Mouse (Mus musculus) CH12.LX (cell line): Measurements from ENCODE around the gene Grm7. TPM values are rescaled to one million over a fixed set of nuclear protein-coding genes. Genes with fewer than 3 reads are reported as not detected.

Experiments used
- DNase-seq: peaks from one replicate; pipeline ENCODE4 v3.0.0-alpha.2; 2013; ENCODE audit errors: extremely low read depth
- H3K27ac ChIP-seq: 2 replicates; pipeline ENCODE4 v1.5.1; 2012; ENCODE audit warnings: low read depth, mild to moderate bottlenecking, control low read depth, moderate library complexity; ENCODE audit not compliant: insufficient read depth
- H3K27me3 ChIP-seq: replicated peaks from 2 replicates; pipeline ENCODE3; 2012; ENCODE audit warnings: inconsistent platforms
- H3K36me3 ChIP-seq, 2 experiments: replicated peaks in 1 of 2; 2 replicates each; pipeline versions ENCODE3 to v1.6.1; 2012; ENCODE audit warnings: inconsistent platforms in 1 of 2, low read length in 1 of 2, mild to moderate bottlenecking in 1 of 2, mixed read lengths in 1 of 2, moderate library complexity in 1 of 2; ENCODE audit not compliant: control insufficient read depth in 1 of 2, insufficient read depth in 1 of 2
- H3K4me1 ChIP-seq, 2 experiments: 2 replicates each; pipeline ENCODE4 v1.6.1; 2012; ENCODE audit warnings: inconsistent platforms in 1 of 2, moderate library complexity in 1 of 2; ENCODE audit not compliant: insufficient read depth in 2 of 2, control insufficient read depth in 1 of 2
- H3K4me2 ChIP-seq: 2 replicates; pipeline ENCODE4 v1.6.1; 2012; ENCODE audit warnings: low read depth, mild to moderate bottlenecking, control low read depth; ENCODE audit not compliant: poor library complexity, insufficient read depth, severe bottlenecking
- H3K4me3 ChIP-seq, 3 experiments: fragments of 150-350 bp in 1 of 3; sonication (generic) in 1 of 3; replicated peaks in 1 of 3; 2 replicates each; pipeline versions ENCODE3 to v1.5.1; 2011 to 2012; ENCODE audit warnings: low read depth in 2 of 3, low read length in 2 of 3, mild to moderate bottlenecking in 2 of 3, moderate library complexity in 2 of 3, control low read depth in 1 of 3, improper control_type of control experiment in 1 of 3, inconsistent platforms in 1 of 3, mixed read lengths in 1 of 3; ENCODE audit not compliant: poor library complexity in 1 of 3
- H3K79me2 ChIP-seq: replicated peaks from 2 replicates; pipeline ENCODE4 v1.6.1; 2012; ENCODE audit warnings: mild to moderate bottlenecking, moderate library complexity; ENCODE audit not compliant: control insufficient read depth, poor library complexity, insufficient read depth, severe bottlenecking; ENCODE audit errors: extremely low read depth
- H3K9ac ChIP-seq: 2 replicates; pipeline ENCODE4 v1.6.1; 2012; ENCODE audit warnings: low read depth, mild to moderate bottlenecking, control low read depth, moderate library complexity; ENCODE audit not compliant: insufficient read depth
- H3K9me3 ChIP-seq: replicated peaks from 2 replicates; pipeline ENCODE3; 2012; ENCODE audit warnings: low read length, inconsistent platforms, mixed read lengths
- BHLHE40 ChIP-seq: IDR thresholded peaks from 2 replicates; pipeline ENCODE4 v1.6.1; 2011; ENCODE audit warnings: mild to moderate bottlenecking, low read depth, low read length, improper control_type of control experiment
- CHD1 ChIP-seq: IDR thresholded peaks from 2 replicates; pipeline ENCODE4 v1.6.1; 2012; ENCODE audit warnings: low read depth, low read length, improper control_type of control experiment, inconsistent platforms
- CHD2 ChIP-seq: IDR thresholded peaks from 2 replicates; pipeline ENCODE4 v1.6.1; 2011; ENCODE audit warnings: low read length, improper control_type of control experiment
- EP300 ChIP-seq: IDR thresholded peaks from 2 replicates; pipeline ENCODE4 v1.6.1; 2011; ENCODE audit warnings: low read length, improper control_type of control experiment
- HCFC1 ChIP-seq: IDR thresholded peaks from 2 replicates; pipeline ENCODE4 v1.6.1; 2012; ENCODE audit warnings: low read depth, mild to moderate bottlenecking, inconsistent platforms, low read length, improper control_type of control experiment
- IRF4 ChIP-seq: IDR thresholded peaks from 2 replicates; pipeline ENCODE4 v1.6.1; 2014; ENCODE audit warnings: low read depth, mild to moderate bottlenecking, inconsistent platforms, low read length, improper control_type of control experiment
- JUND ChIP-seq: conservative IDR thresholded peaks from 2 replicates; pipeline ENCODE4 v1.6.1; 2011; ENCODE audit warnings: low read depth, low read length, improper control_type of control experiment
- KAT2A ChIP-seq: IDR thresholded peaks from 2 replicates; pipeline ENCODE4 v1.6.1; 2012; ENCODE audit warnings: low read length, improper control_type of control experiment, inconsistent platforms; ENCODE audit not compliant: insufficient replicate concordance
- MAFK ChIP-seq: IDR thresholded peaks from 2 replicates; pipeline ENCODE4 v1.6.1; 2011; ENCODE audit warnings: low read length, improper control_type of control experiment; ENCODE audit not compliant: insufficient replicate concordance
- MAX ChIP-seq: IDR thresholded peaks from 2 replicates; pipeline ENCODE4 v1.6.1; 2011; ENCODE audit warnings: low read length, improper control_type of control experiment
- MAZ ChIP-seq: IDR thresholded peaks from 2 replicates; pipeline ENCODE4 v1.6.1; 2012; ENCODE audit warnings: low read depth, mild to moderate bottlenecking, inconsistent platforms, low read length, improper control_type of control experiment, moderate library complexity
- MYC ChIP-seq: IDR thresholded peaks from 2 replicates; pipeline ENCODE4 v1.6.1; 2011; ENCODE audit warnings: low read depth, mild to moderate bottlenecking, improper control_type of control experiment, low read length
- NELFE ChIP-seq: IDR thresholded peaks from 2 replicates; pipeline ENCODE4 v1.6.1; 2011; ENCODE audit warnings: low read depth, low read length, improper control_type of control experiment
- NRF1 ChIP-seq: IDR thresholded peaks from 2 replicates; pipeline ENCODE4 v1.6.1; 2014; ENCODE audit warnings: low read depth, mild to moderate bottlenecking, inconsistent platforms, low read length, improper control_type of control experiment, moderate library complexity
- POLR2A ChIP-seq: IDR thresholded peaks from 2 replicates; pipeline ENCODE4 v1.6.1; 2011; ENCODE audit warnings: low read depth, mild to moderate bottlenecking, improper control_type of control experiment, low read length
- RAD21 ChIP-seq: IDR thresholded peaks from 2 replicates; pipeline ENCODE4 v1.6.1; 2011; ENCODE audit warnings: low read depth, mild to moderate bottlenecking, low read length, improper control_type of control experiment, moderate library complexity
- RCOR1 ChIP-seq: conservative IDR thresholded peaks from 2 replicates; pipeline ENCODE4 v1.6.1; 2012; ENCODE audit warnings: low read depth, mild to moderate bottlenecking, inconsistent platforms, low read length, improper control_type of control experiment
- SIN3A ChIP-seq: IDR thresholded peaks from 2 replicates; pipeline ENCODE4 v1.6.1; 2012; ENCODE audit warnings: low read length, improper control_type of control experiment, inconsistent platforms
- SMC3 ChIP-seq: IDR thresholded peaks from 2 replicates; pipeline ENCODE4 v1.6.1; 2011; ENCODE audit warnings: low read depth, low read length, improper control_type of control experiment
- TBP ChIP-seq: conservative IDR thresholded peaks from 2 replicates; pipeline ENCODE4 v1.6.1; 2011; ENCODE audit warnings: low read depth, low read length, improper control_type of control experiment
- UBTF ChIP-seq: IDR thresholded peaks from 2 replicates; pipeline ENCODE4 v1.6.1; 2012; ENCODE audit warnings: low read depth, mild to moderate bottlenecking, inconsistent platforms, low read length, improper control_type of control experiment, moderate library complexity
- USF1 ChIP-seq: IDR thresholded peaks from 2 replicates; pipeline ENCODE4 v1.6.1; 2014; ENCODE audit warnings: low read depth, mild to moderate bottlenecking, inconsistent platforms, low read length, improper control_type of control experiment
- USF2 ChIP-seq: conservative IDR thresholded peaks from 2 replicates; pipeline ENCODE4 v1.6.1; 2011; ENCODE audit warnings: low read depth, low read length, improper control_type of control experiment
- ZKSCAN1 ChIP-seq: IDR thresholded peaks from 2 replicates; pipeline ENCODE4 v1.6.1; 2012; ENCODE audit warnings: low read depth, inconsistent platforms, low read length, improper control_type of control experiment, borderline replicate concordance
- ZNF384 ChIP-seq: IDR thresholded peaks from 2 replicates; pipeline ENCODE4 v1.6.1; 2012; ENCODE audit warnings: low read depth, low read length, improper control_type of control experiment, inconsistent platforms
- dilution Hi-C: fragments of 300-500 bp; cut with MboI; formaldehyde crosslinking; loops from 2 replicates; pipeline ENCODE4 v1.14.3; 2020; ENCODE audit warnings: low sequenced_read_pairs; ENCODE audit not compliant: extremely low pct_unique_long_range_greater_than_20kb, extremely low pct_ligation_motif_present
- in situ Hi-C: fragments of 300-500 bp; cut with MboI; formaldehyde crosslinking; loops from 3 replicates; pipeline ENCODE4 v1.14.3; 2019; ENCODE audit warnings: low sequenced_read_pairs, low pct_ligation_motif_present, low pct_unique_long_range_greater_than_20kb, mixed read lengths
- polyA plus RNA-seq: library from polyadenylated mRNA; unstranded; fragments of >175 nt; gene quantifications from 2 replicates; pipeline ENCODE4 v1.2.1, GENCODE M21; 2012; ENCODE audit warnings: low read depth; ENCODE audit not compliant: insufficient read length
- total RNA-seq, 2 experiments: library from RNA; depleted of rRNA; stranded (reverse); fragments of 300-350 nt in 1 of 2; fragments of >200 nt in 1 of 2; gene quantifications; 2 replicates each; pipeline ENCODE4 v1.2.3; 2012 to 2014

Gene Grm7
- total and polyA plus RNA-seq, 3 experiments: not detected

GRCm38 (mm10) chr6:111449054-111449783, 803.8 kb downstream of the Grm7 start:
- TF ChIP-seq MYC: no peak
- TF ChIP-seq RCOR1: no peak
- TF ChIP-seq ZKSCAN1: no peak
- no peak for TF ChIP-seq RAD21
- no peak for TF ChIP-seq SIN3A
- TF ChIP-seq KAT2A: no peak
- TF ChIP-seq MAZ: no peak
- TF ChIP-seq CHD2: no peak
- no peak for TF ChIP-seq SMC3
- in situ Hi-C loops: no loop called here

GRCm38 (mm10) chr6:111481866-111482265, 836.5 kb downstream of the Grm7 start:
- no peak overlapping the region for H3K4me2 ChIP-seq
- DNase-seq: no peak
- no peak overlapping the region for H3K27ac ChIP-seq
- H3K27me3 ChIP-seq: no peaks in the 10 kb centered on the region
- dilution Hi-C loops (no loop called here), in situ Hi-C loops (no loop called here)
- no peak overlapping the region for H3K9ac ChIP-seq
- no peaks in the 10 kb centered on the region for H3K79me2 ChIP-seq
- no peak overlapping the region for H3K4me3 ChIP-seq
- peaks cover 32% of the 10 kb centered on the region for H3K9me3 ChIP-seq
- H3K4me1 ChIP-seq: no peaks in the 10 kb centered on the region
- H3K36me3 ChIP-seq: no peaks in the 10 kb centered on the region
- TF ChIP-seq RCOR1: no peak
- no peak for TF ChIP-seq IRF4
- TF ChIP-seq SMC3: no peak
- no peak for TF ChIP-seq MAFK
- TF ChIP-seq UBTF: no peak
- no peak for TF ChIP-seq ZNF384
- TF ChIP-seq KAT2A: no peak
- TF ChIP-seq USF1: no peak
- TF ChIP-seq NELFE: no peak
- TF ChIP-seq TBP: no peak
- TF ChIP-seq HCFC1: no peak
- no peak for TF ChIP-seq CHD1
- no peak for TF ChIP-seq POLR2A
- TF ChIP-seq BHLHE40: no peak
- TF ChIP-seq USF2: no peak
- no peak for TF ChIP-seq JUND
- no peak for TF ChIP-seq EP300
- no peak for TF ChIP-seq MAX
- no peak for TF ChIP-seq CHD2
- no peak for TF ChIP-seq NRF1

More at GRCm38 (mm10) chr6:111449054-111449783, 803.8 kb downstream of the Grm7 start:
- Histone ChIP-seq H3K4me1 (no peaks in the 10 kb centered on the region), H3K79me2 (no peaks in the 10 kb centered on the region), H3K4me3 (no peak overlapping the region), H3K27ac (no peak overlapping the region), H3K4me2 (no peak overlapping the region), H3K9ac (no peak overlapping the region), H3K36me3 (no peaks in the 10 kb centered on the region), H3K27me3 (no peaks in the 10 kb centered on the region), H3K9me3 (peaks cover 61% of the 10 kb centered on the region)
- no peak for DNase-seq
- dilution Hi-C loops: no loop called here
